Mouse (Mus musculus): ENCODE results near the gene Apaf1.

Gene Apaf1

GRCm38 (mm10) chr10:91082550-91083392, at the start of gene Apaf1, which contains the start of gene Ikbip:
Gene Apaf1, minus strand, starts transcription at chr10:91082770.
Gene Ikbip, plus strand, starts transcription at chr10:91082940.
- in situ Hi-C loops (cut with MboI, MseI) = no loop called here

GRCm38 (mm10) chr10:91131565-91131964, 49.0 kb upstream of the Apaf1 start:
- in situ Hi-C loops (cut with MboI, MseI) = no loop called here

GRCm38 (mm10) chr10:91130792-91131191, 48.2 kb upstream of the Apaf1 start:
- in situ Hi-C loops (cut with MboI, MseI) = no loop called here

- in situ Hi-C loops (cut with MboI, MseI) = no loop called here
These were observed 46.1 kb upstream of the Apaf1 start for GRCm38 (mm10) chr10:91128551-91129160.

- in situ Hi-C loops (cut with MboI, MseI) = no loop called here
These were observed 44.8 kb upstream of the Apaf1 start for GRCm38 (mm10) chr10:91127395-91127794.

- in situ Hi-C loops (cut with MboI, MseI) = no loop called here
These were observed 44.2 kb upstream of the Apaf1 start for GRCm38 (mm10) chr10:91126618-91127355.

- in situ Hi-C loops (cut with MboI, MseI) = loop anchor here (5.0 kb wide), 1 partner anchor 43 kb away; no protein-coding TSS in a partner anchor
These were observed 41.6 kb upstream of the Apaf1 start, which contains the start of gene Slc25a3 for GRCm38 (mm10) chr10:91123828-91124822. Gene Slc25a3, minus strand, starts transcription at chr10:91124059.

GRCm38 (mm10) chr10:91123281-91123827, 40.8 kb upstream of the Apaf1 start:
- in situ Hi-C loops (cut with MboI, MseI) = loop anchor here (5.0 kb wide), 1 partner anchor 44 kb away; no protein-coding TSS in a partner anchor

- in situ Hi-C loops (cut with MboI, MseI) = loop anchor here (5.0 kb wide), 1 partner anchor 45 kb away; no protein-coding TSS in a partner anchor
These were observed 40.1 kb upstream of the Apaf1 start for GRCm38 (mm10) chr10:91122646-91123045.

GRCm38 (mm10) chr10:91116958-91117357, 34.4 kb upstream of the Apaf1 start:
- in situ Hi-C loops (cut with MboI, MseI) = no loop called here

- in situ Hi-C loops (cut with MboI, MseI) = loop anchor here (10.0 kb wide), 1 partner anchor 1895 kb away; no protein-coding TSS in a partner anchor
These were observed 27.3 kb upstream of the Apaf1 start for GRCm38 (mm10) chr10:91109841-91110240.

GRCm38 (mm10) chr10:91105981-91106380, 23.4 kb upstream of the Apaf1 start:
- in situ Hi-C loops (cut with MboI, MseI) = loop anchor here (10.0 kb wide), 1 partner anchor 1899 kb away; no protein-coding TSS in a partner anchor

- in situ Hi-C loops (cut with MboI, MseI) = loop anchor here (10.0 kb wide), 1 partner anchor 1902 kb away; no protein-coding TSS in a partner anchor
These were observed 20.4 kb upstream of the Apaf1 start for GRCm38 (mm10) chr10:91102799-91103590.

- in situ Hi-C loops (cut with MboI, MseI) = loop anchor here (10.0 kb wide), 1 partner anchor 1903 kb away; no protein-coding TSS in a partner anchor
These were observed 19.4 kb upstream of the Apaf1 start for GRCm38 (mm10) chr10:91101936-91102335.

- in situ Hi-C loops (cut with MboI, MseI) = loop anchor here (10.0 kb wide), 1 partner anchor 1905 kb away; no protein-coding TSS in a partner anchor
These were observed 17.5 kb upstream of the Apaf1 start for GRCm38 (mm10) chr10:91100101-91100500.

GRCm38 (mm10) chr10:91098056-91098455, 15.5 kb upstream of the Apaf1 start:
- in situ Hi-C loops (cut with MboI, MseI) = no loop called here

GRCm38 (mm10) chr10:91094251-91095104, 11.9 kb upstream of the Apaf1 start:
- in situ Hi-C loops (cut with MboI, MseI) = no loop called here

GRCm38 (mm10) chr10:91092812-91093211, 10.2 kb upstream of the Apaf1 start:
- in situ Hi-C loops (cut with MboI, MseI) = no loop called here

Data from T-helper 1 cell (primary cell).